Mouse (Mus musculus): ENCODE measurements around the gene Tmem144. TPM values are rescaled to one million over a fixed set of nuclear protein-coding genes. Genes with fewer than 3 reads are reported as not detected.
A peak's percentile ranks its signal among the peaks of the same experiment; 100 is the strongest.

The Tmem144 gene
- polyA plus RNA-seq (2014; fragmentation: Nextera tagmentation; extraction: Ambion mirVana): 2.5 and 3.8 TPM in 2 replicates

DNA sequence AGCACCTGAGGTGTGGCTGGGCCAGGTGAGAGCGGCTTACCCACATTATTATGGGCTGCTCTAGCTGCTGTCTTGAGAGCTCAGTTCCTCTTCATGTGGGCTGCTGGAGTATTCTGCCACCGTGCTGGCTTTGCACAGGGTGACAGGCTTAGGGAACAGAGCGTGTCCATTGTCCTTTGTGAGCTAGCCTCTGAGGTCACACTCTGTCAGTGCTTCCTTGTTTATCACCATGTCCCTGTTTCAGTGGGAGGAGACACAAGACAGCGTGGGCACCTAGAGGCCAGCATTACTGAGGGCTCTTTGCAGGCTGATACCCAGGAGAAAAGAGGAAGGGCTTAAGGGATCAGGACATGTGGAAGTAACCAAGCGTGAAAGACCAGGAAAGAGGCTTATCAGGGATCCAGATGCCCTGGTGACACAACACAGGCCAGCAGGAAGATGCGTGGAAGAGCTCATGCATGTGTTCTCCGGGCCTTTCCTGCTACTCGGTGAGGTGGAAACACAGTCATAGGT is at the start of gene Tmem144:
Gene Tmem144 (minus strand): TSS at position 120 of the 513 bp plus-strand sequence.
- H3K4me2 ChIP-seq (replicated peaks; ENCODE audit: low read depth, low read length): no peak within 1 kb of the TSS
- H3K27me3 ChIP-seq (ENCODE audit: control insufficient read depth, insufficient read depth, low read length): no peaks in the 10 kb centered on the region
- no peaks in the 10 kb centered on the region for H3K4me1 ChIP-seq (ENCODE audit: control insufficient read depth, insufficient read depth, low read length)
- no peak within 1 kb of the TSS for H3K4me3 ChIP-seq (ENCODE audit: low read depth, low read length)
- no peaks in the 10 kb centered on the region for H3K9me3 ChIP-seq (ENCODE audit: control insufficient read depth, low read depth, low read length)
- no peaks in the 10 kb centered on the region for H3K36me3 ChIP-seq (ENCODE audit: control insufficient read depth, insufficient read depth, low read length)
- 73% methylated on average over 8 of the region's 8 CpGs for WGBS
- ATAC-seq (ENCODE audit: insufficient number of reproducible peaks, insufficient read depth, low FRiP score, low read depth): peak; percentile 33; the same call in 1 of the 2 replicates
- no peak within 1 kb of the TSS for H3K27ac ChIP-seq (ENCODE audit: low read length)
- no peak within 1 kb of the TSS for H3K9ac ChIP-seq (replicated peaks; ENCODE audit: low read depth, low read length)

DNA sequence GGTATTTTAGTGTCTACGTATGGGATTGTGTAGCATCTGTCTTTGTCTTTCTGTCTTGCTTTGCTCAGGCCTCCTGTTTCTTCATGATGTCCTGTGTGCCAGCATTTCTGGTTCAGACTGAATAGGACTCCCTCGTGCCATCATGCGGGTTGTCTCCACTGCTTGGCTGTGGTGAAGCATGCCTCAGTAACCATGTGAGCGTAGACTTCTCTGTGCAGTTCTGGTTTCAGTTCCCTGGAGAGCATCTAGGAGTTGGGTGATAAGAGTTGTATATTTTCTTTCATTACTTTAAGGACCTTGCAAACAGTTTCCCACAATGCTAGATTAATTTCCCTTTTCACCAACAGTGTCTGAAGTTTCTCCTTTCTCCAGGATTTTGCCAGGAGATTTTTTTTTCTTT is 49.2 kb upstream of the Tmem144 start:
- Histone ChIP-seq H3K9ac (replicated peaks; ENCODE audit: low read depth, low read length) (no peak overlapping the region), H3K4me1 (ENCODE audit: control insufficient read depth, insufficient read depth, low read length) (peaks cover 5% of the 10 kb centered on the region; the same call in 1 of the 2 replicates), H3K36me3 (ENCODE audit: control insufficient read depth, insufficient read depth, low read length) (no peaks in the 10 kb centered on the region), H3K27ac (ENCODE audit: low read length) (no peak overlapping the region), H3K4me3 (ENCODE audit: low read depth, low read length) (no peak overlapping the region), H3K9me3 (ENCODE audit: control insufficient read depth, low read depth, low read length) (no peaks in the 10 kb centered on the region), H3K27me3 (ENCODE audit: control insufficient read depth, insufficient read depth, low read length) (no peaks in the 10 kb centered on the region), H3K4me2 (replicated peaks; ENCODE audit: low read depth, low read length) (no peak overlapping the region)
- ATAC-seq (ENCODE audit: insufficient number of reproducible peaks, insufficient read depth, low FRiP score, low read depth): no peak
- 91% methylated on average over 4 of the region's 4 CpGs for WGBS

- H3K9ac ChIP-seq (replicated peaks; ENCODE audit: low read depth, low read length): no peak overlapping the region
- peak; percentile 42; the same call in 1 of the 2 replicates for ATAC-seq (ENCODE audit: insufficient number of reproducible peaks, insufficient read depth, low FRiP score, low read depth)
- no peaks in the 10 kb centered on the region for H3K9me3 ChIP-seq (ENCODE audit: control insufficient read depth, low read depth, low read length)
- no peak overlapping the region for H3K4me3 ChIP-seq (ENCODE audit: low read depth, low read length)
- H3K27me3 ChIP-seq (ENCODE audit: control insufficient read depth, insufficient read depth, low read length): no peaks in the 10 kb centered on the region
- H3K36me3 ChIP-seq (ENCODE audit: control insufficient read depth, insufficient read depth, low read length): no peaks in the 10 kb centered on the region
- peaks cover 5% of the 10 kb centered on the region; the same call in 1 of the 2 replicates for H3K4me1 ChIP-seq (ENCODE audit: control insufficient read depth, insufficient read depth, low read length)
- 86% methylated on average over 6 of the region's 6 CpGs for WGBS
- no peak overlapping the region for H3K4me2 ChIP-seq (replicated peaks; ENCODE audit: low read depth, low read length)
- H3K27ac ChIP-seq (ENCODE audit: low read length): no peak overlapping the region
Observed at GRCm38 (mm10) chr3:79901321-79901720, 48.7 kb upstream of the Tmem144 start.

DNA sequence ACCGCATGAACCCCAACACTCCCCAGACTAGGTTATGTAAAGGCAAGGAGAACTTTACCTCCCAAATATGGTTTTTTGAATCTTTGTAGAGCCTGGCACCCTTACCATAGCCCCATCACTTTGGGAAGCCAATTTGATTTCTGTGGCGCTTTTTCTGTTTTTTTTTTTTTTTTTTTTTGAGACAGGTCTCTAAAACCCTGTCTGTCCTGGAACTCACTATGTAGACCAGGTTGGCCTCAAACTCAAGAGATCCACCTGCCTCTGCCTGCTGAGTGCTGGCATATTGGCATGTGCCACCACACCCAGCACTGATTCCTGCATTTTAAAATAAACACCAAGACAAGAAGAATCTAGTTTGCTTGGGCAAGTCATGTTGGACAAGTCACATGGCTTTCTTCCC is 47.9 kb upstream of the Tmem144 start:
- no peaks in the 10 kb centered on the region for H3K9me3 ChIP-seq (ENCODE audit: control insufficient read depth, low read depth, low read length)
- no peak for ATAC-seq (ENCODE audit: insufficient number of reproducible peaks, insufficient read depth, low FRiP score, low read depth)
- H3K9ac ChIP-seq (replicated peaks; ENCODE audit: low read depth, low read length): no peak overlapping the region
- H3K27me3 ChIP-seq (ENCODE audit: control insufficient read depth, insufficient read depth, low read length): no peaks in the 10 kb centered on the region
- no peak overlapping the region for H3K27ac ChIP-seq (ENCODE audit: low read length)
- WGBS: 98% methylated on average over 2 of the region's 2 CpGs
- no peak overlapping the region for H3K4me2 ChIP-seq (replicated peaks; ENCODE audit: low read depth, low read length)
- H3K4me3 ChIP-seq (ENCODE audit: low read depth, low read length): no peak overlapping the region
- no peaks in the 10 kb centered on the region for H3K36me3 ChIP-seq (ENCODE audit: control insufficient read depth, insufficient read depth, low read length)
- H3K4me1 ChIP-seq (ENCODE audit: control insufficient read depth, insufficient read depth, low read length): peaks cover 5% of the 10 kb centered on the region; the same call in 1 of the 2 replicates

DNA sequence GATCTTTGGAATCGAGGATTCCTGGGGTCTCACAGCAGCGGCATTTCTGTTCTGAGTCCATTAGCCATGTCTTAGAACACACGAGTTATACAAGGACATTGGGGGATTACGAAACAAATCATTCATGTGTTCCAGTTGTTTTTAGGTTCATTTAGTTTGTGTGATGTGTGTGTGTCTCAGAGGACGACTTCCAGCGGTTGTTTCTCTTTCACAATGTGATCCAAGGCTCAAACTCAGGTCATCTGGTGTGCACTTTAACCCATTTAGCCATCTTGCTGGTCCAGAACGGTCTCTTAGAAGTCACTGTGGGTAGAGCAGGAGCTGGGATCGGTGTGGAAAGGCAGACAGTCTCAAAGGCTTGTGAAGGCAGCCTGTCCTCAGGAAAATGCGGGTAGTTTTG is 47.3 kb upstream of the Tmem144 start:
- Histone ChIP-seq H3K9me3 (ENCODE audit: control insufficient read depth, low read depth, low read length) (no peaks in the 10 kb centered on the region), H3K4me2 (replicated peaks; ENCODE audit: low read depth, low read length) (no peak overlapping the region), H3K27ac (ENCODE audit: low read length) (no peak overlapping the region), H3K9ac (replicated peaks; ENCODE audit: low read depth, low read length) (no peak overlapping the region), H3K36me3 (ENCODE audit: control insufficient read depth, insufficient read depth, low read length) (no peaks in the 10 kb centered on the region), H3K27me3 (ENCODE audit: control insufficient read depth, insufficient read depth, low read length) (no peaks in the 10 kb centered on the region), H3K4me1 (ENCODE audit: control insufficient read depth, insufficient read depth, low read length) (peaks cover 5% of the 10 kb centered on the region; the same call in 1 of the 2 replicates), H3K4me3 (ENCODE audit: low read depth, low read length) (no peak overlapping the region)
- no peak for ATAC-seq (ENCODE audit: insufficient number of reproducible peaks, insufficient read depth, low FRiP score, low read depth)
- 84% methylated on average over 9 of the region's 9 CpGs for WGBS

GRCm38 (mm10) chr3:79898514-79898913 is 45.9 kb upstream of the Tmem144 start:
- Histone ChIP-seq H3K9ac (replicated peaks; ENCODE audit: low read depth, low read length) (no peak overlapping the region), H3K36me3 (ENCODE audit: control insufficient read depth, insufficient read depth, low read length) (no peaks in the 10 kb centered on the region), H3K27me3 (ENCODE audit: control insufficient read depth, insufficient read depth, low read length) (no peaks in the 10 kb centered on the region), H3K4me3 (ENCODE audit: low read depth, low read length) (no peak overlapping the region), H3K4me2 (replicated peaks; ENCODE audit: low read depth, low read length) (no peak overlapping the region), H3K9me3 (ENCODE audit: control insufficient read depth, low read depth, low read length) (no peaks in the 10 kb centered on the region), H3K4me1 (ENCODE audit: control insufficient read depth, insufficient read depth, low read length) (no peaks in the 10 kb centered on the region), H3K27ac (ENCODE audit: low read length) (no peak overlapping the region)
- ATAC-seq (ENCODE audit: insufficient number of reproducible peaks, insufficient read depth, low FRiP score, low read depth): no peak

GRCm38 (mm10) chr3:79897534-79898370 is 45.2 kb upstream of the Tmem144 start:
- 71% methylated on average over 13 of the region's 13 CpGs for WGBS
- no peak overlapping the region for H3K4me3 ChIP-seq (ENCODE audit: low read depth, low read length)
- no peaks in the 10 kb centered on the region for H3K9me3 ChIP-seq (ENCODE audit: control insufficient read depth, low read depth, low read length)
- no peak for ATAC-seq (ENCODE audit: insufficient number of reproducible peaks, insufficient read depth, low FRiP score, low read depth)
- no peak overlapping the region for H3K9ac ChIP-seq (replicated peaks; ENCODE audit: low read depth, low read length)
- H3K36me3 ChIP-seq (ENCODE audit: control insufficient read depth, insufficient read depth, low read length): no peaks in the 10 kb centered on the region
- no peak overlapping the region for H3K27ac ChIP-seq (ENCODE audit: low read length)
- no peak overlapping the region for H3K4me2 ChIP-seq (replicated peaks; ENCODE audit: low read depth, low read length)
- H3K4me1 ChIP-seq (ENCODE audit: control insufficient read depth, insufficient read depth, low read length): no peaks in the 10 kb centered on the region
- H3K27me3 ChIP-seq (ENCODE audit: control insufficient read depth, insufficient read depth, low read length): no peaks in the 10 kb centered on the region

GRCm38 (mm10) chr3:79887966-79888365 is 35.4 kb upstream of the Tmem144 start:
- peak overlapping the region; percentile 62 for H3K4me2 ChIP-seq (replicated peaks; ENCODE audit: low read depth, low read length)
- WGBS: 74% methylated on average over 2 of the region's 2 CpGs
- H3K36me3 ChIP-seq (ENCODE audit: control insufficient read depth, insufficient read depth, low read length): no peaks in the 10 kb centered on the region
- H3K4me1 ChIP-seq (ENCODE audit: control insufficient read depth, insufficient read depth, low read length): peaks cover 13% of the 10 kb centered on the region
- peak overlapping the region; percentile 34; the same call in 1 of the 2 replicates for H3K4me3 ChIP-seq (ENCODE audit: low read depth, low read length)
- no peak overlapping the region for H3K9ac ChIP-seq (replicated peaks; ENCODE audit: low read depth, low read length)
- H3K27me3 ChIP-seq (ENCODE audit: control insufficient read depth, insufficient read depth, low read length): no peaks in the 10 kb centered on the region
- H3K27ac ChIP-seq (ENCODE audit: low read length): no peak overlapping the region
- no peak for ATAC-seq (ENCODE audit: insufficient number of reproducible peaks, insufficient read depth, low FRiP score, low read depth)
- H3K9me3 ChIP-seq (ENCODE audit: control insufficient read depth, low read depth, low read length): no peaks in the 10 kb centered on the region

All from stomach, embryonic 14.5 days (tissue).